Mouse (Mus musculus) left cerebral cortex, adult 8-10 months (tissue): ENCODE results near the gene Clmn. TPM values are rescaled to one million over a fixed set of nuclear protein-coding genes. Genes with fewer than 3 reads are reported as not detected.
"Not testable (repeated sequence)": the region's sequence is repeated elsewhere in the genome, so short reads cannot be mapped to it uniquely, and the experiment has no call there.

ENCODE experiments used
- DNase-seq, 2 experiments: peaks; one replicate each; pipeline ENCODE4 v3.0.0; 2022; ENCODE audit warnings: low spot score in 2 of 2
- total RNA-seq, 4 experiments: library from RNA; stranded (reverse); gene quantifications; 2 replicates each; pipeline ENCODE4 v1.2.4; 2022

Gene Clmn
- total RNA-seq, 4 experiments from 2014 or later = 51.6 to 64.6 (median 61.5) TPM

- DNase-seq = no peak
Measured at GRCm38 (mm10) chr12:104761411-104761810, 103.5 kb downstream of the Clmn start.

- DNase-seq = no peak
Measured at GRCm38 (mm10) chr12:104758066-104758465, 106.8 kb downstream of the Clmn start.

DNA sequence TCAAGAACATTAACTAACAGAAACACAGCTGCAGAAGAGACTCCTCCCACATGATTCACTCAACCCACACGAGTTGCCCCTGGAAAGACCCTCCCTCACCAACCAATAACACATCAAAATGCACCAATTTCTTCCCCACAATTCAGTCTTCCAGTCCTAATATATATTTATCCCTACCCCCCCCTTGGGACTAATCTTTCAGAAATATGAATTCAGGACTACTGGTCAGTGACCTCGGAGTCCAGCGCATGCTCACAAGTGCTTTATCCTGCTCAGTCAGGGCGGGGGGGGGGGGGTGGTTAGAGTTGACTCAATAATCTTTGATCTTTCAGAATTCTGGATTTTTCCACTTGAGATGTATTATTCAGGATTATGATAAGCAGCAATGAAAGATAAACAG lies 111.2 kb downstream of the Clmn start:
- no peak for DNase-seq

GRCm38 (mm10) chr12:104751814-104752765 lies 112.8 kb downstream of the Clmn start, which contains the start of gene Dicer1:
Dicer1 (minus strand) TSS chr12:104751952.
- peak; percentile 94 to 99 for DNase-seq

GRCm38 (mm10) chr12:104751331-104751813 lies 113.5 kb downstream of the Clmn start:
- peak in 1 of 2 experiments; percentile 23 for DNase-seq

GRCm38 (mm10) chr12:104748946-104749345 lies 115.9 kb downstream of the Clmn start:
- no peak for DNase-seq

GRCm38 (mm10) chr12:104747252-104747651 lies 117.6 kb downstream of the Clmn start:
- DNase-seq = no peak

GRCm38 (mm10) chr12:104746601-104747000 lies 118.3 kb downstream of the Clmn start:
- no peak for DNase-seq

- DNase-seq = no peak
Measured at GRCm38 (mm10) chr12:104743687-104744086, 121.2 kb downstream of the Clmn start.

DNA sequence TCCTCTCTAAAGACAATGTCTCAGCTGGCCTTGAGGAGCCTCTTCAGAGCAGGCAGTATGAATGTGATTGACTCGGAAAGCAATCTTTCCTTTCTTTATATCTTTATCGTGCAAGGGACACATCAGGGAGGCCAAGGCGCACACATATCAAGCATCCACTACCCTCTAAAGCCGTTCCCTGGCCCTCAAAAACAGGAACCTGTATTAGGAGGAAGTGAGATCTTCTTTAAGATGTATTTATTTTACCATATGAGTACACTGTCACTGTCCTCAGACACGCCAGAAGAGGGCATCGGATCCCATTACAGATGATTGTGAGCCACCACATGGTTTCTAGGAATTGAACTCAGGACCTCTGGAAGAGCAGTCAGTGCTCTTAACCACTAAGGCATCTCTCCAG lies 122.6 kb downstream of the Clmn start:
- no peak for DNase-seq

GRCm38 (mm10) chr12:104740841-104741787 lies 123.8 kb downstream of the Clmn start:
- no peak for DNase-seq

DNA sequence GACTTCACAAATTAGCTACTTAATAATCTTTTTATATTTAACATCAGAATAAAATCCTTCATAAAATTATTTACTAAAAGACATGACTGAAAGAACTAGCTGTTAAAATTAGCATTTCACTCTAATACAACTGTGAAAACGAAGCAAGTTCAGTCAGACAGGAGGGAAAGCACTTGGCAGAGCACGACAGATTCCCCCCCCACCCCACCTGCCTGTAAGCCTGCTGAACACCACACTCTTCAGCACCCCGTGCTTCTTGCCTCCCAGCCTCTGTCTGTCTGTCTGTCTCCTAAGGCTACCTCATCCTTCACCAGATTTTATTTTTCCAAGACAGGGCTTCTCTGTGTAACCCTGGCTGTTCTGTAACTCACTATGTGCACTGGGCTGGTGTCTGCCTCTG lies 125.9 kb downstream of the Clmn start:
- no peak for DNase-seq

- no peak for DNase-seq
Measured at GRCm38 (mm10) chr12:104738446-104738845, 126.4 kb downstream of the Clmn start.

GRCm38 (mm10) chr12:104737666-104738065 lies 127.2 kb downstream of the Clmn start:
- DNase-seq = no peak

- no peak for DNase-seq
Measured at GRCm38 (mm10) chr12:104735993-104736395, 128.9 kb downstream of the Clmn start.

DNA sequence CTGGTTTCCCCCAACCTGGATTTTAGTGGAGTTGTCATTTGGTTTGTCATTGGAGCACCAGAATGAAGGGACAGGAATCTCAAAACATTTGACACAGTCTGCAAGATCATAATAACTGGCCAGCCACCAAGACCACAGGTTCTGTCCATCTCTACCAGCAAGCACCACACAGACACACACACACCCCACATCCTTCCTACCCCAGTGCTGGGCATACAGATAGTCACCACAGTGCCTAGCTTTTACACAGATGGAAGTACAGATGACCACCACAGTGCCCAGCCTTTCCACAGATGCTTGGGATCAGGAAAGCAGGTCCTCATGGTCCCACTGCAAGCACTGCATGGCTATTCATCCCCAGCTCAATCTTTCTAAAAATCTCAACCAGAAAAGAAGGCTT lies 131.7 kb downstream of the Clmn start:
- no peak for DNase-seq

DNA sequence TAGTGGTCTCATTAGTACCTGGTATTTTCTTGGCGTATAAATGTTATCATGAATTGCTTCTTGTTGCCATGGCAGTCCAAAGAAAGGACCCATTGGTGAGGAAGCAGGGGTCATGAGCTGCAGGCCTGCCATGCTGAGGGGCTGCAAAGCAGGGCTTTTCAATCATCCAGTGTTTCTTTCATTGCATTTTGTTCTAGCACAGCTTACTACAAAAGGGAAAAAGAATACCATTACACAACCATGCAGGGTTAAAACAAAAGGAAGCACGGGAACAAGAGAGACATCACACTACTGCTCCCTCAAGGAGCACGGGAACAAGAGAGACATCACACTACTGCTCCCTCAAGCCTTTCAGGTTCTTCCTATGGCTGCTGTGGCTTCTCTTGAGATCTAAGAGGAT lies 133.1 kb downstream of the Clmn start:
- no peak for DNase-seq

GRCm38 (mm10) chr12:104726436-104726835 lies 138.4 kb downstream of the Clmn start:
- not testable (repeated sequence) for DNase-seq

GRCm38 (mm10) chr12:104722056-104722455 lies 142.8 kb downstream of the Clmn start:
- DNase-seq = no peak

DNA sequence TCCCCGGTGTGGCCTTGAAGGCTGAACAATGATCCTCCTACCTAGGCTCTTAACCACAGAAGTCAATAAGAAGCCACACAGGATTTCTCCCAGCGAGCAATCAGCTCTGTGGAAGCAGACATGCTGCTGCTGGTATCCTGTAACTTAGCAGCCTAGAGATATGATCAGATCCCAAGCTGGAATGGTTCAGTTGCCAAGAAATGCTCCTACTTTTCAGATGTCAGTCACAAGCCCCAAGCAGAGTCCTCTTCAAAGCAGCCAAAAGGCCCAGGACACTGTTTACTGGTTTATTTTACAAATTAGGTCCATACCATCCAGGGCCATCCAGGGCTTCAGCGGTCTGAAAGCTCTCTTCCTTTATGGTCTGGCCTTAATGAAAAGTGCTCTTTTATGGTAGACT lies 143.9 kb downstream of the Clmn start:
- DNase-seq = no peak

- no peak for DNase-seq
Measured at GRCm38 (mm10) chr12:104718956-104719355, 145.9 kb downstream of the Clmn start.

GRCm38 (mm10) chr12:104716409-104716808 lies 148.5 kb downstream of the Clmn start:
- DNase-seq = no peak
